Mouse (Mus musculus) urinary bladder, postnatal 36 days (tissue): ENCODE measurements around the gene Nfkb1.
A peak's percentile ranks its signal among the peaks of the same experiment; 100 is the strongest.

Experiments used
- DNase-seq, 2 experiments: peaks; one replicate each; pipeline ENCODE4 v3.0.0; 2022; ENCODE audit warnings: low spot score in 2 of 2, mixed read lengths in 1 of 2

The Nfkb1 gene

GRCm38 (mm10) chr3:135672135-135672534, 19.2 kb downstream of the Nfkb1 start:
- no peak for DNase-seq

- DNase-seq = no peak
Observed at GRCm38 (mm10) chr3:135670869-135671268, 20.5 kb downstream of the Nfkb1 start.

GRCm38 (mm10) chr3:135667084-135667483, 24.3 kb downstream of the Nfkb1 start:
- no peak for DNase-seq

- DNase-seq = no peak
Observed at GRCm38 (mm10) chr3:135665777-135666259, 25.5 kb downstream of the Nfkb1 start.

- DNase-seq = no peak
Observed at GRCm38 (mm10) chr3:135662139-135662864, 29.0 kb downstream of the Nfkb1 start.

- DNase-seq = no peak
Observed at GRCm38 (mm10) chr3:135661707-135662106, 29.6 kb downstream of the Nfkb1 start.

- DNase-seq = no peak
Observed at GRCm38 (mm10) chr3:135658540-135659097, 32.7 kb downstream of the Nfkb1 start.

- no peak for DNase-seq
Observed at GRCm38 (mm10) chr3:135656156-135656555, 35.2 kb downstream of the Nfkb1 start.

- peak in 1 of 2 experiments; percentile 22 for DNase-seq
Observed at GRCm38 (mm10) chr3:135650773-135651555, 40.4 kb downstream of the Nfkb1 start.

- no peak for DNase-seq
Observed at GRCm38 (mm10) chr3:135649809-135650208, 41.5 kb downstream of the Nfkb1 start.

- DNase-seq = no peak
Observed at GRCm38 (mm10) chr3:135648501-135648900, 42.8 kb downstream of the Nfkb1 start.

GRCm38 (mm10) chr3:135646622-135647021, 44.7 kb downstream of the Nfkb1 start:
- DNase-seq = no peak

- DNase-seq = no peak
Observed at GRCm38 (mm10) chr3:135644971-135645370, 46.4 kb downstream of the Nfkb1 start.

- no peak for DNase-seq
Observed at GRCm38 (mm10) chr3:135641623-135641915, 49.8 kb downstream of the Nfkb1 start.

GRCm38 (mm10) chr3:135640856-135641622, 50.3 kb downstream of the Nfkb1 start:
- no peak for DNase-seq

- DNase-seq = no peak
Observed at GRCm38 (mm10) chr3:135640203-135640602, 51.1 kb downstream of the Nfkb1 start.

GRCm38 (mm10) chr3:135637592-135637991, 53.8 kb downstream of the Nfkb1 start:
- DNase-seq = no peak

- DNase-seq = no peak
Observed at GRCm38 (mm10) chr3:135636454-135636853, 54.9 kb downstream of the Nfkb1 start.

- no peak for DNase-seq
Observed at GRCm38 (mm10) chr3:135635646-135636434, 55.5 kb downstream of the Nfkb1 start.

- DNase-seq = no peak
Observed at GRCm38 (mm10) chr3:135635030-135635429, 56.3 kb downstream of the Nfkb1 start.

- DNase-seq = no peak
Observed at GRCm38 (mm10) chr3:135634275-135634674, 57.1 kb downstream of the Nfkb1 start.
